Mouse (Mus musculus): ENCODE data around the gene Arhgap22. TPM values are rescaled to one million over a fixed set of nuclear protein-coding genes. Genes with fewer than 3 reads are reported as not detected.
A peak's percentile ranks its signal among the peaks of the same experiment; 100 is the strongest.

The Arhgap22 gene
- total and polyA plus RNA-seq, 3 experiments: 1.3 to 3.0 (median 1.6) TPM

- Histone ChIP-seq H3K9ac (ENCODE audit: low read depth, low read length) (no peak overlapping the region), H3K27me3 (ENCODE audit: control insufficient read depth, insufficient read depth, low read length) (no peaks in the 10 kb centered on the region)
- intact Hi-C loops (cut with DNase I): no loop called here
Measured at GRCm38 (mm10) chr14:33312309-33312708, 98.5 kb downstream of the Arhgap22 start.

GRCm38 (mm10) chr14:33313624-33314023, 99.8 kb downstream of the Arhgap22 start:
- intact Hi-C loops (cut with DNase I): loop anchor here (1.0 kb wide), 1 partner anchor 58 kb away; no protein-coding TSS in a partner anchor
- H3K79me2 ChIP-seq (replicated peaks; ENCODE audit: control insufficient read depth, insufficient read depth, low read length): no peaks in the 10 kb centered on the region
- no peaks in the 10 kb centered on the region; the same call in 1 of the 2 replicates for H3K4me1 ChIP-seq (ENCODE audit: control insufficient read depth, insufficient read depth, low read length)
- no peak overlapping the region for H3K27ac ChIP-seq
- no peaks in the 10 kb centered on the region for H3K27me3 ChIP-seq (ENCODE audit: control insufficient read depth, insufficient read depth, low read length)
- DNase-seq: peak; percentile 64 to 66
- H3K4me3 ChIP-seq: no peak overlapping the region
- TF ChIP-seq EP300 (IDR thresholded peaks at IDR 0.05; ENCODE audit: insufficient read depth, low read depth, low read length) (0 out of 2 replicates have a peak, but pooled peaks have one; percentile 62), CTCF (IDR thresholded peaks at IDR 0.05) (no peak; the same call in 1 of the 2 replicates)
- no peaks in the 10 kb centered on the region for H3K36me3 ChIP-seq (ENCODE audit: control insufficient read depth, insufficient read depth, low read length)
- 1% methylated on average over 4 of the region's 4 CpGs for WGBS
- H3K9ac ChIP-seq (ENCODE audit: low read depth, low read length): no peak overlapping the region

More at GRCm38 (mm10) chr14:33312309-33312708, 98.5 kb downstream of the Arhgap22 start:
- Histone ChIP-seq H3K4me3 (no peak overlapping the region), H3K27ac (no peak overlapping the region), H3K79me2 (replicated peaks; ENCODE audit: control insufficient read depth, insufficient read depth, low read length) (no peaks in the 10 kb centered on the region), H3K4me1 (ENCODE audit: control insufficient read depth, insufficient read depth, low read length) (no peaks in the 10 kb centered on the region; the same call in 1 of the 2 replicates), H3K36me3 (ENCODE audit: control insufficient read depth, insufficient read depth, low read length) (no peaks in the 10 kb centered on the region)
- WGBS: 64% methylated on average over 4 of the region's 4 CpGs
- TF ChIP-seq EP300 (IDR thresholded peaks at IDR 0.05; ENCODE audit: insufficient read depth, low read depth, low read length) (no peak), POLR2A (IDR thresholded peaks at IDR 0.05; ENCODE audit: insufficient read depth, low read depth, low read length) (no peak), CTCF (IDR thresholded peaks at IDR 0.05) (no peak)
- DNase-seq: no peak

GRCm38 (mm10) chr14:33314160-33314559, 100.3 kb downstream of the Arhgap22 start:
- Histone ChIP-seq H3K27ac (no peak overlapping the region), H3K79me2 (replicated peaks; ENCODE audit: control insufficient read depth, insufficient read depth, low read length) (no peaks in the 10 kb centered on the region), H3K27me3 (ENCODE audit: control insufficient read depth, insufficient read depth, low read length) (no peaks in the 10 kb centered on the region), H3K36me3 (ENCODE audit: control insufficient read depth, insufficient read depth, low read length) (no peaks in the 10 kb centered on the region), H3K9ac (ENCODE audit: low read depth, low read length) (no peak overlapping the region), H3K4me1 (ENCODE audit: control insufficient read depth, insufficient read depth, low read length) (no peaks in the 10 kb centered on the region; the same call in 1 of the 2 replicates), H3K4me3 (no peak overlapping the region)
- intact Hi-C loops (cut with DNase I): no loop called here
- no peak for DNase-seq
- TF ChIP-seq EP300 (IDR thresholded peaks at IDR 0.05; ENCODE audit: insufficient read depth, low read depth, low read length) (no peak), CTCF (IDR thresholded peaks at IDR 0.05) (no peak), POLR2A (IDR thresholded peaks at IDR 0.05; ENCODE audit: insufficient read depth, low read depth, low read length) (no peak)
- 33% methylated on average over 7 of the region's 7 CpGs for WGBS

- no peaks in the 10 kb centered on the region for H3K79me2 ChIP-seq (replicated peaks; ENCODE audit: control insufficient read depth, insufficient read depth, low read length)
- H3K27me3 ChIP-seq (ENCODE audit: control insufficient read depth, insufficient read depth, low read length): no peaks in the 10 kb centered on the region
- 49% methylated on average over 5 of the region's 5 CpGs for WGBS
- H3K9ac ChIP-seq (ENCODE audit: low read depth, low read length): no peak overlapping the region
- TF ChIP-seq EP300 (IDR thresholded peaks at IDR 0.05; ENCODE audit: insufficient read depth, low read depth, low read length) (no peak), CTCF (IDR thresholded peaks at IDR 0.05) (no peak), POLR2A (IDR thresholded peaks at IDR 0.05; ENCODE audit: insufficient read depth, low read depth, low read length) (no peak)
- no peak overlapping the region for H3K27ac ChIP-seq
- H3K4me3 ChIP-seq: no peak overlapping the region
- DNase-seq: no peak
- intact Hi-C loops (cut with DNase I): no loop called here
- no peaks in the 10 kb centered on the region; the same call in 1 of the 2 replicates for H3K4me1 ChIP-seq (ENCODE audit: control insufficient read depth, insufficient read depth, low read length)
- H3K36me3 ChIP-seq (ENCODE audit: control insufficient read depth, insufficient read depth, low read length): no peaks in the 10 kb centered on the region
Measured at GRCm38 (mm10) chr14:33315111-33315510, 101.3 kb downstream of the Arhgap22 start.

GRCm38 (mm10) chr14:33315771-33316170, 101.9 kb downstream of the Arhgap22 start:
- Histone ChIP-seq H3K36me3 (ENCODE audit: control insufficient read depth, insufficient read depth, low read length) (no peaks in the 10 kb centered on the region), H3K27ac (no peak overlapping the region), H3K4me1 (ENCODE audit: control insufficient read depth, insufficient read depth, low read length) (no peaks in the 10 kb centered on the region; the same call in 1 of the 2 replicates), H3K9ac (ENCODE audit: low read depth, low read length) (no peak overlapping the region), H3K4me3 (no peak overlapping the region), H3K27me3 (ENCODE audit: control insufficient read depth, insufficient read depth, low read length) (no peaks in the 10 kb centered on the region), H3K79me2 (replicated peaks; ENCODE audit: control insufficient read depth, insufficient read depth, low read length) (no peaks in the 10 kb centered on the region)
- intact Hi-C loops (cut with DNase I): no loop called here
- TF ChIP-seq EP300 (IDR thresholded peaks at IDR 0.05; ENCODE audit: insufficient read depth, low read depth, low read length): no peak
- no peak for TF ChIP-seq POLR2A (IDR thresholded peaks at IDR 0.05; ENCODE audit: insufficient read depth, low read depth, low read length)
- TF ChIP-seq CTCF (IDR thresholded peaks at IDR 0.05): no peak
- no peak for DNase-seq
- 71% methylated on average over 4 of the region's 4 CpGs for whole genome bisulfite sequencing

GRCm38 (mm10) chr14:33317946-33318345, 104.1 kb downstream of the Arhgap22 start:
- Histone ChIP-seq H3K27ac (no peak overlapping the region), H3K36me3 (ENCODE audit: control insufficient read depth, insufficient read depth, low read length) (no peaks in the 10 kb centered on the region), H3K4me3 (no peak overlapping the region), H3K9ac (ENCODE audit: low read depth, low read length) (no peak overlapping the region), H3K27me3 (ENCODE audit: control insufficient read depth, insufficient read depth, low read length) (no peaks in the 10 kb centered on the region), H3K4me1 (ENCODE audit: control insufficient read depth, insufficient read depth, low read length) (no peaks in the 10 kb centered on the region; the same call in 1 of the 2 replicates), H3K79me2 (replicated peaks; ENCODE audit: control insufficient read depth, insufficient read depth, low read length) (no peaks in the 10 kb centered on the region)
- intact Hi-C loops (cut with DNase I): no loop called here
- 37% methylated on average over 6 of the region's 6 CpGs for WGBS
- no peak for DNase-seq
- TF ChIP-seq CTCF (IDR thresholded peaks at IDR 0.05) (no peak), POLR2A (IDR thresholded peaks at IDR 0.05; ENCODE audit: insufficient read depth, low read depth, low read length) (no peak), EP300 (IDR thresholded peaks at IDR 0.05; ENCODE audit: insufficient read depth, low read depth, low read length) (no peak)

Measured in heart, adult 2 months (tissue).